Mouse (Mus musculus) forebrain, embryonic 12.5 days (tissue): Measurements from ENCODE around the gene Blcap. TPM values are rescaled to one million over a fixed set of nuclear protein-coding genes. Genes with fewer than 3 reads are reported as not detected.

Source experiments
- ATAC-seq: fragments of 200-750 bp; cut with Nextera tagmentation; 2 replicates; pipeline ENCODE4 v1.8.0; 2017; ENCODE audit warnings: moderate TSS enrichment; ENCODE audit not compliant: low FRiP score
- H3K27ac ChIP-seq: fragments of 300-500 bp; sonication (generic); 2 replicates; pipeline ENCODE4 v1.5.1; 2016; ENCODE audit warnings: mild to moderate bottlenecking
- H3K27me3 ChIP-seq: fragments of 300-500 bp; sonication (generic); 2 replicates; pipeline ENCODE4 v1.6.1; 2016; ENCODE audit warnings: mild to moderate bottlenecking
- H3K36me3 ChIP-seq: fragments of 300-500 bp; sonication (generic); replicated peaks from 2 replicates; pipeline ENCODE4 v1.6.1; 2016; ENCODE audit warnings: mild to moderate bottlenecking
- H3K4me1 ChIP-seq: fragments of 300-500 bp; sonication (generic); 2 replicates; pipeline ENCODE4 v1.6.1; 2016
- H3K4me2 ChIP-seq: fragments of 300-500 bp; sonication (generic); 2 replicates; pipeline ENCODE4 v1.6.1; 2016; ENCODE audit warnings: mild to moderate bottlenecking, moderate library complexity
- H3K4me3 ChIP-seq: fragments of 300-500 bp; sonication (generic); replicated peaks from 2 replicates; pipeline ENCODE4 v1.5.1; 2016; ENCODE audit warnings: mild to moderate bottlenecking
- H3K9ac ChIP-seq: fragments of 300-500 bp; sonication (generic); 2 replicates; pipeline ENCODE4 v1.6.1; 2016; ENCODE audit warnings: mild to moderate bottlenecking
- H3K9me3 ChIP-seq: fragments of 300-500 bp; sonication (generic); 2 replicates; pipeline ENCODE4 v1.6.1; 2016
- WGBS: fragments of 180-500 bp; shearing (Covaris S2); methylation state at CpG from one replicate; pipeline ENCODE4 v1.1.7; 2016; 5-methylcytosine and 5-hydroxymethylcytosine counted together
- microRNA-seq: library from miRNA; unstranded; fragments of <30 nt; microRNA quantifications from one replicate; pipeline ENCODE4, GENCODE M21; 2017
- polyA plus RNA-seq: library from polyadenylated mRNA; unstranded; fragments of >200 nt; fragmentation: Nextera tagmentation; extraction: Ambion mirVana; gene quantifications from 2 replicates; pipeline ENCODE4 v1.2.1, GENCODE M21; 2016

Blcap gene
- polyA plus RNA-seq, 1 experiment from 2014 or later = 144 TPM

GRCm38 (mm10) chr2:157512859-157513258 is 58.2 kb downstream of the Blcap start:
- Histone ChIP-seq H3K4me2 (no peak overlapping the region), H3K9ac (no peak overlapping the region), H3K36me3 (no peaks in the 10 kb centered on the region), H3K4me3 (no peak overlapping the region), H3K27ac (no peak overlapping the region), H3K9me3 (no peaks in the 10 kb centered on the region), H3K4me1 (peaks cover 48% of the 10 kb centered on the region), H3K27me3 (peaks cover 28% of the 10 kb centered on the region)
- WGBS = 92% methylated on average over 9 of the region's 9 CpGs
- ATAC-seq = no peak

DNA sequence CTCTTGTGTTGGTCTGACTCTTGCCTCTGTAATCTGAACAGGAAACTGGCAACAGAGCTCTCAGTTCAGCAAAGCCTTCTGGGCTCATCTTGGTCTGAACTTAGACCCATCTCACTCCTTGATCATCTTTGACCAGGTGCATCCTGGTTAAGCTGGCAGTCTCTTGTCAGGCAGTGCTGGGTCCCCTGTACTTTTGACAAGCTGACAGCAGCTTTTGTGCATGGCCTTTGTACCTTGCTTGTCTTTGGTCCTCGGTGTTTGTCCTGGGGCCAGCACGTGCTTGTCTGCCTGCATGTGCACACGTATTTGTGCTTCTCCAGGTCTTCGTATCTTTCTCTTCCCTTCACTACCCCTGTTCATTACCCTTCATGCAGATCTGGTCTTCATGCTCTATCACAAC is 61.0 kb downstream of the Blcap start:
- Histone ChIP-seq H3K27me3 (peaks cover 17% of the 10 kb centered on the region; the same call in 1 of the 2 replicates), H3K4me1 (peaks cover 58% of the 10 kb centered on the region), H3K4me3 (no peak overlapping the region), H3K36me3 (no peaks in the 10 kb centered on the region), H3K4me2 (no peak overlapping the region), H3K27ac (no peak overlapping the region), H3K9me3 (no peaks in the 10 kb centered on the region), H3K9ac (no peak overlapping the region)
- 69% methylated on average over 4 of the region's 4 CpGs for WGBS
- no peak for ATAC-seq

DNA sequence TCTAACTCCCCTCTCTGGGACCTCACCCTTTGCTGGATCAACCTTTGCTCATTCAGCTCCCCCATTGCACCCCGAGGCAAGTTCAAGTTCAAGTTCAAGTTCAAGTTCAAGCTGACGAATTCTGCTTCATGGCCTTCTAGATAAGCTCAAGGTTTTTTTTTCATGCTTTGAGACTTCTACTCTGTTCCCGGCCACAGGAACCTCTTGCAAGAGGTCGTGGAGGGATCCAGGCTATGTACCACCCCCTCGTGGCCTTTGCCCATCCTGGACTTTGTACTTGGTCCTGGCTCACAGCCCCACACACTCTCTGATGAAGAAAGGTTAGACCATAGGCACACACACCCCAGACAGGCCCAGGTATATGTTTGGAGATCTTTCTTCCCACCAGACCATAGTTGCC is 61.9 kb downstream of the Blcap start:
- no peak overlapping the region for H3K27ac ChIP-seq
- peaks cover 50% of the 10 kb centered on the region for H3K4me1 ChIP-seq
- peaks cover 22% of the 10 kb centered on the region; the same call in 1 of the 2 replicates for H3K27me3 ChIP-seq
- H3K9ac ChIP-seq = no peak overlapping the region
- H3K4me3 ChIP-seq = no peak overlapping the region
- 88% methylated on average over 5 of the region's 5 CpGs for WGBS
- H3K9me3 ChIP-seq = no peaks in the 10 kb centered on the region
- H3K4me2 ChIP-seq = no peak overlapping the region
- H3K36me3 ChIP-seq = no peaks in the 10 kb centered on the region
- ATAC-seq = no peak

- no peaks in the 10 kb centered on the region for H3K36me3 ChIP-seq
- no peaks in the 10 kb centered on the region for H3K9me3 ChIP-seq
- WGBS = 47% methylated on average over 14 of the region's 14 CpGs
- H3K4me2 ChIP-seq = no peak overlapping the region
- H3K27me3 ChIP-seq = 0 out of 2 replicates have a peak, but pooled peaks cover 16% of the 10 kb centered on the region
- H3K27ac ChIP-seq = peak overlapping the region; percentile 53; the same call in 1 of the 2 replicates
- 0 out of 2 replicates have a peak overlapping the region, but pooled peaks have one; percentile 21 for H3K9ac ChIP-seq
- no peak overlapping the region for H3K4me3 ChIP-seq
- peaks cover 28% of the 10 kb centered on the region for H3K4me1 ChIP-seq
- no peak for ATAC-seq
Measured at GRCm38 (mm10) chr2:157506779-157507178, 64.3 kb downstream of the Blcap start.

Small RNA genes lying within 50 kb of the gene (microRNA-seq; reads per million reads assigned to microRNA genes)
- 17.0 reads per million, percentile 32 among the genes with 10 or more reads in this experiment for gene Gm23134

Other genes with a start within 250 kb of the Blcap start
- gene Ghrh, start 223.8 kb downstream of the Blcap start, polyA plus RNA-seq = 1.00 and 2.2 TPM in 2 replicates
- 68.8 and 69.4 TPM in 2 replicates for gene Manbal, start 203.7 kb downstream of the Blcap start, polyA plus RNA-seq
- 35.1 and 38.0 TPM in 2 replicates for gene Src, start 152.8 kb downstream of the Blcap start, polyA plus RNA-seq
- gene Nnat, start 11.2 kb downstream of the Blcap start, polyA plus RNA-seq = 5,265 and 5,863 TPM in 2 replicates
- 100 and 101 TPM in 2 replicates for gene Ctnnbl1, start 166.1 kb upstream of the Blcap start, polyA plus RNA-seq